Mouse (Mus musculus) liver, embryonic 14.5 days (tissue): Measurements from ENCODE around the gene Arhgap9.

ENCODE experiments used
- CTCF ChIP-seq: IDR thresholded peaks from 2 replicates; pipeline ENCODE4 v1.5.1; 2016; ENCODE audit warnings: antibody characterized with exemption, low read depth, control low read depth
- EP300 ChIP-seq: IDR thresholded peaks from 2 replicates; pipeline ENCODE4 v1.6.1; 2016; ENCODE audit warnings: antibody characterized with exemption, low read depth

DNA sequence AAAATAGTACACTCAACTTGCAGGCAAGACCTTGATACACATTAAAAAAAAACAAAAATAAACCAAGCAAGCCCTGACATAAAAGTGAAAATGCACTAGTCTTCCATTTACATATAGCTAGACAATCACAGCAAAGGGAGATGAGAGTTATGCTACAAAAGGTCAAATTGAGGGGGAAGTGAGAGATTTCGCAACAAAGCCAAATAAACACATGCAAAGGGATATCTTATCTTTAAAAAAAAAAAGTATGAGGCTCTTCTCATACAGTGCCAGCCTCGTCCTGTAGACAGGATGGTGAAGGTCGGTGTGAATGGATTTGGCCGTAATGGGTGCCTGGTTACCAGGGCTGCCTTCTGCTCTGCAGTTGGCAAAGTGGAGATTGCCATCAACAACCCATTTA is 8.9 kb upstream of the Arhgap9 start:
- TF ChIP-seq CTCF, result no peak
- no peak for TF ChIP-seq EP300
